Mouse (Mus musculus) midbrain, embryonic 13.5 days (tissue): Measurements from ENCODE around the gene Aim2. TPM values are rescaled to one million over a fixed set of nuclear protein-coding genes. Genes with fewer than 3 reads are reported as not detected.

ENCODE experiments used
- ATAC-seq: fragments of 200-750 bp; cut with Nextera tagmentation; 2 replicates; pipeline ENCODE4 v1.8.0; 2017; ENCODE audit warnings: mild to moderate bottlenecking, moderate TSS enrichment, moderate library complexity
- H3K27ac ChIP-seq: fragments of 300-500 bp; sonication (generic); 2 replicates; pipeline ENCODE4 v1.5.1; 2015; ENCODE audit warnings: inconsistent platforms, mild to moderate bottlenecking, moderate library complexity
- H3K27me3 ChIP-seq: fragments of 300-500 bp; sonication (generic); 2 replicates; pipeline ENCODE4 v1.6.1; 2015; ENCODE audit warnings: mild to moderate bottlenecking, inconsistent platforms
- H3K36me3 ChIP-seq: fragments of 300-500 bp; sonication (generic); 2 replicates; pipeline ENCODE4 v1.6.1; 2015; ENCODE audit warnings: mild to moderate bottlenecking, inconsistent platforms
- H3K4me1 ChIP-seq: fragments of 300-500 bp; sonication (generic); replicated peaks from 2 replicates; pipeline ENCODE4 v1.6.1; 2015; ENCODE audit warnings: inconsistent platforms
- H3K4me2 ChIP-seq: fragments of 300-500 bp; sonication (generic); replicated peaks from 2 replicates; pipeline ENCODE4 v1.6.1; 2015; ENCODE audit warnings: moderate library complexity, mild to moderate bottlenecking, inconsistent platforms
- H3K4me3 ChIP-seq: fragments of 300-500 bp; sonication (generic); replicated peaks from 2 replicates; pipeline ENCODE4 v1.5.1; 2015; ENCODE audit warnings: mild to moderate bottlenecking, inconsistent platforms
- H3K9ac ChIP-seq: fragments of 300-500 bp; sonication (generic); replicated peaks from 2 replicates; pipeline ENCODE4 v1.6.1; 2015; ENCODE audit warnings: mild to moderate bottlenecking, inconsistent platforms
- H3K9me3 ChIP-seq: fragments of 300-500 bp; sonication (generic); 2 replicates; pipeline ENCODE4 v1.6.1; 2016; ENCODE audit warnings: mild to moderate bottlenecking, inconsistent platforms
- WGBS: fragments of 180-500 bp; shearing (Covaris S2); methylation state at CpG from one replicate; pipeline ENCODE4 v1.1.7; 2015; 5-methylcytosine and 5-hydroxymethylcytosine counted together
- polyA plus RNA-seq: library from polyadenylated mRNA; unstranded; fragments of >200 nt; fragmentation: Nextera tagmentation; extraction: Ambion mirVana; gene quantifications from 2 replicates; pipeline ENCODE4 v1.2.1, GENCODE M21; 2015

Gene Aim2
- polyA plus RNA-seq, 1 experiment from 2014 or later: 2.6 TPM

DNA sequence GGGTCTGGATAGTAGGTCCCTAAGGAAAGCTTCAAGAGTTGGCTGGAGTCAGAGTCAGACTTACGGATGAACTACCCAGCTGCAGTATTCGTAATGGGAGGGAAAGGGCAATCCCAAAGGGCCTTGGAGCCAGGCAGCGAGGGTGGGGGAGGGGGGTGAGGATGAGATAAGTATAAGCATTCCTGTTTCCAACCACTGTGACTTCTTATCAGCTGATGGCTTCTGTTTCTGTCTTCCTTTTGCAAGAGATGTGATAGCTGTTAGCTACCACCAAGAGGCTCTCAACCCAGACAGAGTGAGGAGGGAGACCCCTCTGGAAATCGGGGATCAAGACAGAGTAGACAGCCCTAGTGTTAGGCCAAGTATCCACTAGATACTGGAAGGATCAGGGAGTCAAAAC lies 21.5 kb upstream of the Aim2 start:
- H3K4me3 ChIP-seq: no peak overlapping the region
- H3K4me2 ChIP-seq: no peak overlapping the region
- no peaks in the 10 kb centered on the region for H3K27me3 ChIP-seq
- ATAC-seq: peak; percentile 46
- H3K9me3 ChIP-seq: no peaks in the 10 kb centered on the region
- no peaks in the 10 kb centered on the region for H3K36me3 ChIP-seq
- peaks cover 11% of the 10 kb centered on the region for H3K4me1 ChIP-seq
- no peak overlapping the region for H3K9ac ChIP-seq
- H3K27ac ChIP-seq: peak overlapping the region; percentile 17; the same call in 1 of the 2 replicates
- WGBS: 53% methylated on average over 4 of the region's 4 CpGs

- Histone ChIP-seq H3K27me3 (no peaks in the 10 kb centered on the region), H3K36me3 (no peaks in the 10 kb centered on the region), H3K27ac (peak overlapping the region; percentile 9), H3K9ac (no peak overlapping the region), H3K9me3 (no peaks in the 10 kb centered on the region), H3K4me3 (no peak overlapping the region), H3K4me1 (peaks cover 11% of the 10 kb centered on the region), H3K4me2 (no peak overlapping the region)
- WGBS: 62% methylated on average over 5 of the region's 5 CpGs
- ATAC-seq: no peak
Observed at GRCm38 (mm10) chr1:173329743-173330142, 20.9 kb upstream of the Aim2 start.

GRCm38 (mm10) chr1:173332418-173332817 lies 18.3 kb upstream of the Aim2 start:
- H3K27me3 ChIP-seq: no peaks in the 10 kb centered on the region
- no peak overlapping the region for H3K4me2 ChIP-seq
- no peak overlapping the region for H3K9ac ChIP-seq
- H3K9me3 ChIP-seq: no peaks in the 10 kb centered on the region
- no peak overlapping the region for H3K4me3 ChIP-seq
- peaks cover 21% of the 10 kb centered on the region for H3K36me3 ChIP-seq
- 92% methylated on average over 5 of the region's 5 CpGs for WGBS
- no peak overlapping the region for H3K27ac ChIP-seq
- peaks cover 17% of the 10 kb centered on the region for H3K4me1 ChIP-seq
- no peak for ATAC-seq

- H3K9ac ChIP-seq: no peak within 1 kb of the TSS
- H3K4me3 ChIP-seq: no peak within 1 kb of the TSS
- H3K36me3 ChIP-seq: peaks cover 32% of the 10 kb centered on the region
- no peak for ATAC-seq
- no peak within 1 kb of the TSS for H3K27ac ChIP-seq
- no peak within 1 kb of the TSS for H3K4me2 ChIP-seq
- H3K9me3 ChIP-seq: no peaks in the 10 kb centered on the region
- 69% methylated on average over 9 of the region's 9 CpGs for WGBS
- no peaks in the 10 kb centered on the region for H3K27me3 ChIP-seq
- H3K4me1 ChIP-seq: peaks cover 17% of the 10 kb centered on the region
Observed at GRCm38 (mm10) chr1:173333312-173334253, 17.1 kb upstream of the Aim2 start, which contains the start of gene Ackr1. Ackr1 (minus strand) TSS chr1:173333750.

- Histone ChIP-seq H3K4me3 (no peak overlapping the region), H3K9me3 (no peaks in the 10 kb centered on the region), H3K27me3 (no peaks in the 10 kb centered on the region), H3K36me3 (peaks cover 47% of the 10 kb centered on the region), H3K9ac (no peak overlapping the region), H3K4me2 (no peak overlapping the region), H3K27ac (no peak overlapping the region), H3K4me1 (peaks cover 6% of the 10 kb centered on the region; the same call in 1 of the 2 replicates)
- peak; percentile 27 for ATAC-seq
- WGBS: 48% methylated on average over 11 of the region's 11 CpGs
Observed at GRCm38 (mm10) chr1:173335903-173336302, 14.8 kb upstream of the Aim2 start.

DNA sequence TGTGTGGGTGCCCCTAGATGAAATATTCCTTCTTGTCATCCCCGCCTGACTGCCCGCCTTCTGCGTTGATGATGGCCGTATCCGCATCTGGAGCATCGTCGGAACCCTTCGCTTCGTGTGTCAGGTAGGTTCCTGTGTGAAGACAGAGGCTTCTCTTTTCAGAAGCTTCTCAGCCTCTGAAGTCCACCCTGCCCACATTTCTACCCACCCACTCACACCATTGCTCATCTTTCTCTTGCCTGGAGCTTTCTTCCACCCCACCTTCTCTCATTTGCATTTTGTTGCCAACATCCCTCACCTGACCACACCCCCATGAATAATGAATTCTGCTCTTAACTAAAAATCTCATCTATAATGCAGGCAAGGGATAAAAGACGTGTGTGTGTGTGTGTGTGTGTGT lies 13.7 kb upstream of the Aim2 start:
- Histone ChIP-seq H3K36me3 (peaks cover 55% of the 10 kb centered on the region), H3K9me3 (no peaks in the 10 kb centered on the region), H3K4me1 (peaks cover 6% of the 10 kb centered on the region; the same call in 1 of the 2 replicates), H3K27me3 (no peaks in the 10 kb centered on the region), H3K9ac (no peak overlapping the region), H3K27ac (no peak overlapping the region), H3K4me2 (no peak overlapping the region), H3K4me3 (no peak overlapping the region)
- WGBS: 93% methylated on average over 10 of the region's 10 CpGs
- ATAC-seq: no peak

- Histone ChIP-seq H3K9ac (no peak overlapping the region), H3K4me2 (no peak overlapping the region), H3K4me1 (peaks cover 15% of the 10 kb centered on the region), H3K9me3 (no peaks in the 10 kb centered on the region), H3K27me3 (no peaks in the 10 kb centered on the region), H3K36me3 (peaks cover 75% of the 10 kb centered on the region), H3K4me3 (no peak overlapping the region), H3K27ac (no peak overlapping the region)
- WGBS: 13% methylated on average over 2 of the region's 2 CpGs
- ATAC-seq: peak; percentile 66
Observed at GRCm38 (mm10) chr1:173339543-173339942, 11.1 kb upstream of the Aim2 start.

DNA sequence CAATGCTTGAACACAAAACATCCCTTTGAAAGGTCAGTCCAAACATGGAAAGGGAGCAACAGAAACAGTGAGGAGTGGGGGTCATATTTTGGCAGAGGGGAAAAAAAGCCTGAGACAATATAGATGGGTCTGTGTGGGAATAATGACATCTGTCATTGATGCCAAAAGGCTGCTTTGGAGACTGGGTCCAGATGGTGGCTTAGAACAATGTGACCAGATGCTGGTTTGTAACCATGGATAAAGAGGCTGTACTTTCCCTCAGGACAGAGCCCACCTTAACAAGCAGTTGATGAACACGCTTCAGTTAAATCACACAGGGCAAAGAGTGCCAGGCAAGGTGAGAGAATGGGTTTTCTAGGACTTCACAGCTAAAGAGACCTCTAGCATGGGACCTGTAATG lies 8.3 kb upstream of the Aim2 start:
- peak; percentile 24; the same call in 1 of the 2 replicates for ATAC-seq

GRCm38 (mm10) chr1:173343934-173344333 lies 6.7 kb upstream of the Aim2 start:
- no peaks in the 10 kb centered on the region for H3K9me3 ChIP-seq
- peaks cover 66% of the 10 kb centered on the region for H3K36me3 ChIP-seq
- 63% methylated on average over 3 of the region's 3 CpGs for WGBS
- H3K27ac ChIP-seq: no peak overlapping the region
- ATAC-seq: no peak
- no peak overlapping the region for H3K4me3 ChIP-seq
- H3K9ac ChIP-seq: no peak overlapping the region
- H3K27me3 ChIP-seq: no peaks in the 10 kb centered on the region
- no peak overlapping the region for H3K4me2 ChIP-seq
- peaks cover 10% of the 10 kb centered on the region for H3K4me1 ChIP-seq

More for the DNA sequence above, 8.3 kb upstream of the Aim2 start:
- H3K4me3 ChIP-seq: no peak overlapping the region
- WGBS: 52% methylated on average over 1 of the region's 1 CpGs
- no peak overlapping the region for H3K4me2 ChIP-seq
- peaks cover 10% of the 10 kb centered on the region for H3K4me1 ChIP-seq
- H3K36me3 ChIP-seq: peaks cover 73% of the 10 kb centered on the region
- H3K27ac ChIP-seq: no peak overlapping the region
- no peaks in the 10 kb centered on the region for H3K27me3 ChIP-seq
- H3K9me3 ChIP-seq: no peaks in the 10 kb centered on the region
- H3K9ac ChIP-seq: no peak overlapping the region

- Histone ChIP-seq H3K36me3 (peaks cover 62% of the 10 kb centered on the region), H3K4me2 (no peak overlapping the region), H3K27me3 (no peaks in the 10 kb centered on the region), H3K4me1 (peaks cover 16% of the 10 kb centered on the region), H3K9me3 (no peaks in the 10 kb centered on the region), H3K9ac (no peak overlapping the region), H3K27ac (no peak overlapping the region), H3K4me3 (no peak overlapping the region)
- 90% methylated on average over 4 of the region's 4 CpGs for WGBS
- ATAC-seq: no peak
Observed at GRCm38 (mm10) chr1:173345112-173345511, 5.6 kb upstream of the Aim2 start.

GRCm38 (mm10) chr1:173348527-173348926 lies 2.2 kb upstream of the Aim2 start:
- Histone ChIP-seq H3K27ac (no peak overlapping the region), H3K36me3 (peaks cover 35% of the 10 kb centered on the region), H3K4me3 (no peak overlapping the region), H3K4me2 (no peak overlapping the region), H3K9ac (no peak overlapping the region), H3K27me3 (no peaks in the 10 kb centered on the region), H3K9me3 (no peaks in the 10 kb centered on the region), H3K4me1 (peaks cover 30% of the 10 kb centered on the region)
- ATAC-seq: no peak
- WGBS: 6% methylated on average over 1 of the region's 1 CpGs

DNA sequence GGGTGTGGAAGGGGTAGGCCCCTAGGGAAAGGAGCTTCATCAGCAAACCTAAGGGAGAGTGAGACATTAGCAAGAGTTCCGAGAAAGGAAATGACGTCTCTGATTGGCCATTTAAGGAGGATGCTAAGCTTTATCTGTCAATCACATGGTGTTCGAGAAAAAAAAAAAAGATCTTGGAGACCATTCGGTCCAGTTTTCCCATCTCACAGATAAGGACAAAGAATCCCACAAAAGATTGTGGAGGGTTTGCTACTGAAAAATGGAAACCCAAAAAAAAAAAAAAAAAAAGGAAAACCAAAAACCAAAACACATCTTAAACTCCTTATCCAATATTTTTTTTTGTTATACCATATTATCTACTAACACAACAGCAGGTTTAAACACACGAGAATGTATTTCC lies 1.5 kb upstream of the Aim2 start:
- H3K4me2 ChIP-seq: no peak overlapping the region
- 51% methylated on average over 5 of the region's 5 CpGs for WGBS
- no peak overlapping the region for H3K27ac ChIP-seq
- no peak overlapping the region for H3K4me3 ChIP-seq
- H3K9me3 ChIP-seq: no peaks in the 10 kb centered on the region
- peaks cover 24% of the 10 kb centered on the region for H3K4me1 ChIP-seq
- ATAC-seq: no peak
- H3K36me3 ChIP-seq: peaks cover 28% of the 10 kb centered on the region
- no peak overlapping the region for H3K9ac ChIP-seq
- no peaks in the 10 kb centered on the region for H3K27me3 ChIP-seq
